Mouse (Mus musculus) midbrain, embryonic 15.5 days (tissue): ENCODE measurements around the gene Med24. TPM values are rescaled to one million over a fixed set of nuclear protein-coding genes. Genes with fewer than 3 reads are reported as not detected.
A peak's percentile ranks its signal among the peaks of the same experiment; 100 is the strongest.
"Not testable (repeated sequence)": the region's sequence is repeated elsewhere in the genome, so short reads cannot be mapped to it uniquely, and the experiment has no call there.

ENCODE experiments used
- ATAC-seq: fragments of 200-750 bp; cut with Nextera tagmentation; replicated peaks from 2 replicates; pipeline ENCODE4 v1.8.0; 2017; ENCODE audit warnings: moderate TSS enrichment
- H3K27ac ChIP-seq: fragments of 300-500 bp; sonication (generic); 2 replicates; pipeline ENCODE4 v1.5.1; 2015; ENCODE audit warnings: mild to moderate bottlenecking, inconsistent platforms
- H3K27me3 ChIP-seq: fragments of 300-500 bp; sonication (generic); replicated peaks from 2 replicates; pipeline ENCODE4 v1.6.1; 2015; ENCODE audit warnings: inconsistent platforms
- H3K36me3 ChIP-seq: fragments of 300-500 bp; sonication (generic); replicated peaks from 2 replicates; pipeline ENCODE4 v1.6.1; 2015; ENCODE audit warnings: inconsistent platforms
- H3K4me1 ChIP-seq: fragments of 300-500 bp; sonication (generic); 2 replicates; pipeline ENCODE4 v1.6.1; 2015; ENCODE audit warnings: inconsistent platforms
- H3K4me2 ChIP-seq: fragments of 300-500 bp; sonication (generic); 2 replicates; pipeline ENCODE4 v1.6.1; 2015; ENCODE audit warnings: inconsistent platforms, mild to moderate bottlenecking, moderate library complexity
- H3K4me3 ChIP-seq: fragments of 300-500 bp; sonication (generic); 2 replicates; pipeline ENCODE4 v1.5.1; 2015; ENCODE audit warnings: mild to moderate bottlenecking, inconsistent platforms
- H3K9ac ChIP-seq: fragments of 300-500 bp; sonication (generic); 2 replicates; pipeline ENCODE4 v1.6.1; 2015; ENCODE audit warnings: mild to moderate bottlenecking, inconsistent platforms
- H3K9me3 ChIP-seq: fragments of 300-500 bp; sonication (generic); 2 replicates; pipeline ENCODE4 v1.6.1; 2016; ENCODE audit warnings: inconsistent platforms
- WGBS: fragments of 180-500 bp; shearing (Covaris S2); methylation state at CpG from one replicate; pipeline ENCODE4 v1.1.7; 2015; ENCODE audit warnings: mixed read lengths; 5-methylcytosine and 5-hydroxymethylcytosine counted together
- polyA plus RNA-seq: library from polyadenylated mRNA; unstranded; fragments of >200 nt; fragmentation: Nextera tagmentation; extraction: Ambion mirVana; gene quantifications from 2 replicates; pipeline ENCODE4 v1.2.1, GENCODE M21; 2015

The Med24 gene
- polyA plus RNA-seq, 1 experiment from 2014 or later = 82.9 TPM

GRCm38 (mm10) chr11:98668984-98669383 is 60.3 kb downstream of the Med24 start:
- Histone ChIP-seq H3K9me3 (no peaks in the 10 kb centered on the region), H3K27ac (no peak overlapping the region), H3K4me1 (no peaks in the 10 kb centered on the region), H3K36me3 (no peaks in the 10 kb centered on the region), H3K4me2 (no peak overlapping the region), H3K27me3 (no peaks in the 10 kb centered on the region; the same call in none of the 2 replicates), H3K9ac (no peak overlapping the region), H3K4me3 (no peak overlapping the region)
- 64% methylated on average over 2 of the region's 2 CpGs for WGBS
- ATAC-seq = no peak

GRCm38 (mm10) chr11:98664091-98664490 is 65.1 kb downstream of the Med24 start, which contains the start of gene Gsdma:
Gene Gsdma, plus strand, starts transcription at chr11:98664351.
- no peaks in the 10 kb centered on the region for H3K36me3 ChIP-seq
- H3K27ac ChIP-seq = no peak within 1 kb of the TSS
- no peak within 1 kb of the TSS for H3K4me2 ChIP-seq
- 0 out of 2 replicates have a peak, but pooled peaks cover 3% of the 10 kb centered on the region for H3K4me1 ChIP-seq
- H3K27me3 ChIP-seq = no peaks in the 10 kb centered on the region
- ATAC-seq = no peak
- H3K9me3 ChIP-seq = no peaks in the 10 kb centered on the region
- H3K4me3 ChIP-seq = no peak within 1 kb of the TSS
- no peak within 1 kb of the TSS for H3K9ac ChIP-seq
- WGBS = 32% methylated on average over 4 of the region's 4 CpGs

DNA sequence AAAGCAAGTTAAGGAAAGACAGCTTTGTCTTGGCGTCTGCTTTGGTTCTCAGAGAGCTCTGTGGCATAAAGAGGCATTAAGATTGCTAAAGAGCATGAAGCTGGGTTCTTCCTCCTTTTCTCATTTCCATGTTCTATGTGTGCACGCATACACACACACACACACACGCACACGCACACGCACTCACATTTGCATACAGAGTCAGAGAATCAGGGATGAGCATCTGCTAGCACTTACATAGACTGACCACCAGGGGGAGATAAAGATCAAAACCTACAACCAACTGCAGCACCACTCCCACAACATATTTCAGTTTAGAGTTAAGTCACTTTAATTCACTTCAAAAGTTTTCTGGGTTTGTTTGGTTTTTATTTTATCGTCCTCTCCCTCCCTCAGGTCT is 68.7 kb downstream of the Med24 start:
- Histone ChIP-seq H3K9ac (no peak overlapping the region), H3K27me3 (no peaks in the 10 kb centered on the region), H3K4me3 (no peak overlapping the region), H3K27ac (no peak overlapping the region), H3K9me3 (no peaks in the 10 kb centered on the region), H3K36me3 (no peaks in the 10 kb centered on the region), H3K4me2 (peak overlapping the region; percentile 37; the same call in 1 of the 2 replicates), H3K4me1 (0 out of 2 replicates have a peak, but pooled peaks cover 3% of the 10 kb centered on the region)
- 0 out of 2 replicates have a peak, but pooled peaks have one; percentile 39 for ATAC-seq
- 12% methylated on average over 6 of the region's 6 CpGs for WGBS

DNA sequence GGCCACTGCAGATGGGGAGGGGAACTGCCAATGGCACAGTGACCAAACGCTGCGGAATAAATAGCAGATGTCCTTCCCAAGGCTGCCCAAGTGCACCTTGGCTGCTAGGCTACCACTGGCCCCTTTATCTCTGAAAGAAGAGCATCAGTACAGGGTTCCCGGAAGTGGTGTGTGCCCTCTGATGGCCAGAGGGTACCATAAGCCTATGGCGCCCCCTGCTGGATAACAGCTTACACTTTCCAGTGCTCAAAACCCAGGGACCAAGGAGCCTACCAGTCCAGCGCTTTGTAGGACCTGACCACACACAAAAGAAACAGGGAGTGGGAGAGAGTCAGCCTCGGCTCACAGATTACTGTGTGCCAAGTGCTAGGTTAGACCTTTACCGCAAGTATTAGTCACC is 74.2 kb downstream of the Med24 start:
- not testable (repeated sequence) for H3K4me3 ChIP-seq, H3K27ac ChIP-seq, H3K9me3 ChIP-seq, ATAC-seq, H3K36me3 ChIP-seq, H3K4me1 ChIP-seq, H3K9ac ChIP-seq, H3K27me3 ChIP-seq, H3K4me2 ChIP-seq
- 15% methylated on average over 7 of the region's 7 CpGs for WGBS

Other genes with a start within 250 kb of the Med24 start
- 0.04 TPM in 1 of 2 replicates, not detected in the other for gene Ikzf3, start 183.4 kb downstream of the Med24 start, polyA plus RNA-seq
- gene Zpbp2, start 178.3 kb downstream of the Med24 start, polyA plus RNA-seq = 0.14 TPM in 1 of 2 replicates, not detected in the other
- gene Ormdl3, start 142.1 kb downstream of the Med24 start, polyA plus RNA-seq = 120 TPM in 2 replicates
- gene Lrrc3c, start 131.1 kb downstream of the Med24 start, polyA plus RNA-seq = not detected in 2 replicates
- gene Gm12355, start 103.8 kb downstream of the Med24 start, polyA plus RNA-seq = 0.66 and 0.72 TPM in 2 replicates
- gene Gsdma3, start 103.1 kb downstream of the Med24 start, polyA plus RNA-seq = not detected in 2 replicates
- not detected in 2 replicates for gene Gsdma2, start 82.7 kb downstream of the Med24 start, polyA plus RNA-seq
- gene Gsdma, start 65.1 kb downstream of the Med24 start, polyA plus RNA-seq = not detected in 2 replicates
- 198 TPM in 2 replicates for gene Psmd3, start 46.9 kb downstream of the Med24 start, polyA plus RNA-seq
- gene Csf3, start 28.2 kb downstream of the Med24 start, polyA plus RNA-seq = not detected in 2 replicates
- gene Thra, start 11.2 kb upstream of the Med24 start, polyA plus RNA-seq = 151 and 158 TPM in 2 replicates
- gene Nr1d1, start 45.9 kb upstream of the Med24 start, polyA plus RNA-seq = 3.4 and 3.9 TPM in 2 replicates
- gene Msl1, start 66.1 kb upstream of the Med24 start, polyA plus RNA-seq = 33.2 and 33.6 TPM in 2 replicates
- 56.3 and 57.7 TPM in 2 replicates for gene Casc3, start 75.5 kb upstream of the Med24 start, polyA plus RNA-seq
- 9.1 and 9.2 TPM in 2 replicates for gene Rapgefl1, start 107.3 kb upstream of the Med24 start, polyA plus RNA-seq
- 4.9 and 5.3 TPM in 2 replicates for gene Wipf2, start 134.2 kb upstream of the Med24 start, polyA plus RNA-seq
- 3.9 and 4.2 TPM in 2 replicates for gene Cdc6, start 178.4 kb upstream of the Med24 start, polyA plus RNA-seq
- 9.7 and 10.5 TPM in 2 replicates for gene Rara, start 198.4 kb upstream of the Med24 start, polyA plus RNA-seq